Mouse (Mus musculus) cortical plate, adult 2 months (tissue): ENCODE data around the gene S100a6.

ENCODE experiments used
- CTCF ChIP-seq: fragments of 200-500 bp; IDR thresholded peaks from 2 replicates; pipeline ENCODE4 v1.5.1; 2011; ENCODE audit warnings: mild to moderate bottlenecking, control low read depth, low read length; ENCODE audit not compliant: insufficient read depth; ENCODE audit errors: extremely low read depth
- POLR2A ChIP-seq: fragments of 200-500 bp; IDR thresholded peaks from 2 replicates; pipeline ENCODE4 v1.6.1; 2011; ENCODE audit warnings: mild to moderate bottlenecking, low read length, control low read depth; ENCODE audit not compliant: insufficient read depth; ENCODE audit errors: extremely low read depth

- TF ChIP-seq CTCF = no peak
- no peak for TF ChIP-seq POLR2A
Measured at GRCm38 (mm10) chr3:90601486-90602110, 11.1 kb upstream of the S100a6 start, which contains the start of gene Gm42674.
